Mouse (Mus musculus) C2C12 (cell line): ENCODE measurements around the gene Serinc1.
"Not testable (repeated sequence)": the region's sequence is repeated elsewhere in the genome, so short reads cannot be mapped to it uniquely, and the experiment has no call there.

Source experiments
- CEBPB ChIP-seq: IDR thresholded peaks from one replicate; pipeline ENCODE4 v1.6.1; 2011; ENCODE audit warnings: low read depth, mild to moderate bottlenecking, control low read depth, moderate library complexity
- CTCF ChIP-seq: IDR thresholded peaks from one replicate; pipeline ENCODE4 v1.5.1; 2011; ENCODE audit not compliant: control insufficient read depth, insufficient read depth, insufficient read length
- FOSL1 ChIP-seq: IDR thresholded peaks from one replicate; pipeline ENCODE4 v1.8.0; 2011; ENCODE audit warnings: mild to moderate bottlenecking, low read length; ENCODE audit not compliant: poor library complexity, insufficient read depth, severe bottlenecking
- MAX ChIP-seq: IDR thresholded peaks from one replicate; pipeline ENCODE4 v1.6.1; 2011; ENCODE audit warnings: mild to moderate bottlenecking, control low read depth
- MYOD1 ChIP-seq: IDR thresholded peaks from one replicate; pipeline ENCODE4 v1.6.1; 2011; ENCODE audit warnings: low read depth; ENCODE audit not compliant: control insufficient read depth, insufficient read length
- MYOG ChIP-seq: IDR thresholded peaks from one replicate; pipeline ENCODE4 v1.6.1; 2011; ENCODE audit not compliant: control insufficient read depth, insufficient read length; ENCODE audit errors: extremely low read depth
- USF1 ChIP-seq: IDR thresholded peaks from one replicate; pipeline ENCODE4 v1.6.1; 2011; ENCODE audit warnings: low read depth, mild to moderate bottlenecking, control low read depth, moderate library complexity

DNA sequence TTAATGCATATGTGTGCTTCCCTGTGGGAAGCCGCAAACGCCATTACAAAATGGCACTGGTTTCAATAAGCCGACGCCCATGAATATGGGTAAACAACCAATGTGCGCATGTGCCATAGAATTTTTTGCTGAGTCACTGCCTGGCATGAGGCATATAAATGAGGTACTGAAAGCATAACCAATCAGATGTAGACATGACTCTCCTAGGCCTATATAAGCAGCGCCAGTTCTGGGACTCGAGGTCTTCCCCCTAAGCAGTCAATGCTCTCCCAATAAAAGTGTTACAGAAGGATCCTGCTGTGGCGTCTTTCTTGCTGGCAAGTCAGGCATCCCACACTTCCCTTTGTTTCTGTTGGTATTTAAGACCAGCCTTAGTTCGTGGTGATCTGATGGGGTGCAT is 11.6 kb upstream of the Serinc1 start:
- TF ChIP-seq CTCF, MYOG, USF1, MAX, MYOD1, FOSL1, CEBPB: not testable (repeated sequence)
